8 mouse cellular contexts compared by ENCODE assay signal in the genomic region with DNA sequence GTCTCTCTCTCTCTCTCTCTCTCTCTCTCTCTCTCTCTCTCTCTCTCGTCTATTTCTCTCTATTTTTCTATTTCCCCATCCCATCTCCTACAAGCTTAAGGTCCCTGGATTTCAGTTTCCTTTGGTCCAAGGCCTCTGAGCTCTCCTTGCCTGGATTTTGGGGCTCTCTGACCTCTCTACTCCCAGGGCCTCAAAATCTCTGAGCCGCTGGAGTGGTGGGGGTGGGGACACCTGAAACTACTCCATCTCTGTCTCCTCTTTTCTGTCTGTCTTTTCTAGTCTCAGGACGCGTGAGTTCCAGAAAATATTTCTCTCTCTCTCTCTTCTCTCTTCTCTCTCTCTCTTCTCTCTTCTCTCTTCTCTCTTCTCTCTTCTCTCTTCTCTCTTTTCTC. TPM values are rescaled to one million over a fixed set of nuclear protein-coding genes. Genes with fewer than 3 reads are reported as not detected.
DNase-seq lines count a peak whose midpoint lies in the region; ATAC-seq and TF ChIP-seq lines count a peak whose summit lies in the region.

No protein-coding gene starts in this region.

- intact Hi-C loops in heart, postnatal 10 days (cut with DNase I): no loop called here

- peaks cover 51% of the 10 kb centered on the region for H3K27me3 ChIP-seq in heart, embryonic 10.5 days (ENCODE audit: insufficient read depth, poor library complexity, severe bottlenecking)
- H3K27me3 ChIP-seq in E14TG2a.4 (ENCODE audit: insufficient read depth, low read length): peaks cover 23% of the 10 kb centered on the region
- 0 out of 2 replicates have a peak, but pooled peaks cover 2% of the 10 kb centered on the region for H3K27me3 ChIP-seq in forebrain, embryonic 16.5 days (replicated peaks; ENCODE audit: control insufficient read depth, insufficient read depth, low read length)
- peaks cover 41% of the 10 kb centered on the region for H3K27me3 ChIP-seq in liver, postnatal 0 days (ENCODE audit: insufficient read depth, low read length)

- ATAC-seq in forebrain, embryonic 16.5 days: peak; percentile 2; the same call in 1 of the 2 replicates
- no peak for ATAC-seq in liver, postnatal 0 days

- no peak for DNase-seq in heart, embryonic 10.5 days (ENCODE audit: low spot score)
- DNase-seq in heart, postnatal 10 days: no peak
- DNase-seq in liver, postnatal 0 days: no peak
- no peak for DNase-seq in thymus, postnatal 14 days
- no peak for DNase-seq in lung, postnatal 25 days (ENCODE audit: low spot score)
- DNase-seq in left cerebral cortex, adult 9 months (ENCODE audit: low spot score in 2 of 2): no peak

- peak overlapping the region; percentile 62 for H3K4me2 ChIP-seq in forebrain, embryonic 16.5 days (ENCODE audit: low read length)
- H3K4me2 ChIP-seq in liver, postnatal 0 days (ENCODE audit: low read depth, low read length): peak overlapping the region; percentile 53

- no peak for TF ChIP-seq EP300 in liver, postnatal 0 days (IDR thresholded peaks at IDR 0.05; ENCODE audit: low read depth)

- 0 out of 2 replicates have a peak overlapping the region, but pooled peaks have one; percentile 47 for H3K27ac ChIP-seq in heart, embryonic 10.5 days
- peak overlapping the region; percentile 86 for H3K27ac ChIP-seq in forebrain, embryonic 16.5 days (ENCODE audit: low read length)
- no peak overlapping the region for H3K27ac ChIP-seq in liver, postnatal 0 days (ENCODE audit: low read depth)

- no peak for TF ChIP-seq CTCF in E14TG2a.4 (conservative IDR thresholded peaks at IDR 0.05; ENCODE audit: low read length)
- TF ChIP-seq CTCF in liver, postnatal 0 days (IDR thresholded peaks at IDR 0.05; ENCODE audit: low read depth): no peak

- 6% methylated on average over 4 of the region's 4 CpGs for WGBS in heart, embryonic 10.5 days
- WGBS in forebrain, embryonic 16.5 days: 0% methylated on average over 4 of the region's 4 CpGs
- 1% methylated on average over 4 of the region's 4 CpGs for WGBS in liver, postnatal 0 days (ENCODE audit: insufficient replicate concordance)

- H3K36me3 ChIP-seq in heart, embryonic 10.5 days: no peaks in the 10 kb centered on the region
- H3K36me3 ChIP-seq in E14TG2a.4 (ENCODE audit: insufficient read depth, low read length): peaks cover 21% of the 10 kb centered on the region
- no peaks in the 10 kb centered on the region for H3K36me3 ChIP-seq in forebrain, embryonic 16.5 days (ENCODE audit: control insufficient read depth, insufficient read depth)
- no peaks in the 10 kb centered on the region for H3K36me3 ChIP-seq in liver, postnatal 0 days (replicated peaks; ENCODE audit: insufficient read depth, low read length)

- H3K9ac ChIP-seq in forebrain, embryonic 16.5 days (replicated peaks; ENCODE audit: low read depth, low read length): peak overlapping the region; percentile 57
- H3K9ac ChIP-seq in liver, postnatal 0 days (replicated peaks): no peak overlapping the region

- no peaks in the 10 kb centered on the region; the same call in 1 of the 2 replicates for H3K9me3 ChIP-seq in heart, embryonic 10.5 days
- no peaks in the 10 kb centered on the region for H3K9me3 ChIP-seq in E14TG2a.4 (ENCODE audit: low read length)
- H3K9me3 ChIP-seq in forebrain, embryonic 16.5 days (ENCODE audit: control insufficient read depth, low read length): no peaks in the 10 kb centered on the region
- no peaks in the 10 kb centered on the region for H3K9me3 ChIP-seq in liver, postnatal 0 days (ENCODE audit: low read length)

- peaks cover 21% of the 10 kb centered on the region for H3K4me1 ChIP-seq in heart, embryonic 10.5 days
- peaks cover 66% of the 10 kb centered on the region for H3K4me1 ChIP-seq in E14TG2a.4 (replicated peaks; ENCODE audit: low read depth, low read length)
- H3K4me1 ChIP-seq in forebrain, embryonic 16.5 days (replicated peaks; ENCODE audit: control insufficient read depth, insufficient read depth, low read length): peaks cover 16% of the 10 kb centered on the region
- H3K4me1 ChIP-seq in liver, postnatal 0 days (ENCODE audit: insufficient read depth): peaks cover 6% of the 10 kb centered on the region

- peak overlapping the region; percentile 71 for H3K4me3 ChIP-seq in heart, embryonic 10.5 days
- H3K4me3 ChIP-seq in E14TG2a.4 (replicated peaks; ENCODE audit: low read length): peak overlapping the region; percentile 83
- H3K4me3 ChIP-seq in forebrain, embryonic 16.5 days (replicated peaks; ENCODE audit: low read length): peak overlapping the region; percentile 93
- H3K4me3 ChIP-seq in liver, postnatal 0 days (ENCODE audit: low read depth, low read length): peak overlapping the region; percentile 20

RNA-seq across cellular contexts. Expression of a gene that starts 0.5 kb away (rescaled TPM):
- 0.22 and 1.3 TPM in 2 replicates for polyA plus RNA-seq in heart, embryonic 10.5 days (2016; fragmentation: Nextera tagmentation; extraction: Ambion mirVana)
- total RNA-seq in heart, postnatal 10 days (2021): 1 to 10 TPM; 7.7 to 9.7 TPM
- polyA plus RNA-seq in forebrain, embryonic 16.5 days (2015; fragmentation: Nextera tagmentation; extraction: Ambion mirVana): 2.8 and 4.3 TPM in 2 replicates
- 0.12 and 0.13 TPM in 2 replicates for polyA plus RNA-seq in liver, postnatal 0 days (2015; fragmentation: Nextera tagmentation; extraction: Ambion mirVana)

RNA-seq across cellular contexts. Expression of a gene that starts 43.2 kb away (rescaled TPM):
- polyA plus RNA-seq in heart, embryonic 10.5 days (2016; fragmentation: Nextera tagmentation; extraction: Ambion mirVana): 0.16 and 0.35 TPM in 2 replicates
- total RNA-seq in heart, postnatal 10 days (2021): 1 to 10 TPM; 3.4 to 6.9 TPM
- polyA plus RNA-seq in forebrain, embryonic 16.5 days (2015; fragmentation: Nextera tagmentation; extraction: Ambion mirVana): 2.7 and 3.5 TPM in 2 replicates
- 0.04 and 0.09 TPM in 2 replicates for polyA plus RNA-seq in liver, postnatal 0 days (2015; fragmentation: Nextera tagmentation; extraction: Ambion mirVana)

RNA-seq across cellular contexts. Expression of a gene that starts 43.3 kb away (rescaled TPM):
- polyA plus RNA-seq in heart, embryonic 10.5 days (2016; fragmentation: Nextera tagmentation; extraction: Ambion mirVana): 127 and 180 TPM in 2 replicates
- 100 to 1,000 TPM; 266 to 279 TPM for total RNA-seq in heart, postnatal 10 days (2021)
- polyA plus RNA-seq in forebrain, embryonic 16.5 days (2015; fragmentation: Nextera tagmentation; extraction: Ambion mirVana): 24.3 and 25.4 TPM in 2 replicates
- 38.6 and 40.7 TPM in 2 replicates for polyA plus RNA-seq in liver, postnatal 0 days (2015; fragmentation: Nextera tagmentation; extraction: Ambion mirVana)

RNA-seq across cellular contexts. Expression of a gene that starts 58.3 kb away (rescaled TPM):
- polyA plus RNA-seq in heart, embryonic 10.5 days (2016; fragmentation: Nextera tagmentation; extraction: Ambion mirVana): 1.8 and 2.3 TPM in 2 replicates
- total RNA-seq in heart, postnatal 10 days (2021): not detected
- 12.9 and 16.4 TPM in 2 replicates for polyA plus RNA-seq in forebrain, embryonic 16.5 days (2015; fragmentation: Nextera tagmentation; extraction: Ambion mirVana)
- not detected in 2 replicates for polyA plus RNA-seq in liver, postnatal 0 days (2015; fragmentation: Nextera tagmentation; extraction: Ambion mirVana)

Comparison
In these comparisons a context has a peak if more than half of its experiments do, and no peak if none do; other contexts are left out.
1. H3K4me3 ChIP-seq: peak in every context shown above with its lines; median percentile 93 in forebrain, embryonic 16.5 days; 83 in E14TG2a.4; 71 in heart, embryonic 10.5 days; 20 in liver, postnatal 0 days.